Mouse (Mus musculus) heart, embryonic 11.5 days (tissue): ENCODE measurements around the gene 9330182L06Rik. TPM values are rescaled to one million over a fixed set of nuclear protein-coding genes. Genes with fewer than 3 reads are reported as not detected.

Experiments used
- ATAC-seq: fragments of 200-750 bp; cut with Nextera tagmentation; replicated peaks from 2 replicates; pipeline ENCODE4 v1.8.0; 2017; ENCODE audit warnings: moderate library complexity; ENCODE audit not compliant: insufficient number of reproducible peaks, low FRiP score, low TSS enrichment
- H3K27ac ChIP-seq: fragments of 300-500 bp; sonication (generic); 2 replicates; pipeline ENCODE4 v1.5.1; 2014; ENCODE audit warnings: mild to moderate bottlenecking, low read depth, low read length
- H3K27me3 ChIP-seq: fragments of 300-500 bp; sonication (generic); 2 replicates; pipeline ENCODE4 v1.6.1; 2014; ENCODE audit warnings: mild to moderate bottlenecking, low read length, mixed read lengths; ENCODE audit not compliant: control insufficient read depth, insufficient read depth
- H3K36me3 ChIP-seq: fragments of 300-500 bp; sonication (generic); 2 replicates; pipeline ENCODE4 v1.6.1; 2014; ENCODE audit warnings: mild to moderate bottlenecking, low read length, moderate library complexity, mixed read lengths; ENCODE audit not compliant: control insufficient read depth, insufficient read depth
- H3K4me1 ChIP-seq: fragments of 300-500 bp; sonication (generic); 2 replicates; pipeline ENCODE4 v1.6.1; 2014; ENCODE audit warnings: low read length; ENCODE audit not compliant: control insufficient read depth, insufficient read depth
- H3K4me2 ChIP-seq: fragments of 300-500 bp; sonication (generic); 2 replicates; pipeline ENCODE4 v1.6.1; 2014; ENCODE audit warnings: mild to moderate bottlenecking, moderate library complexity
- H3K4me3 ChIP-seq: fragments of 300-500 bp; sonication (generic); 2 replicates; pipeline ENCODE4 v1.5.1; 2014; ENCODE audit warnings: low read depth, low read length
- H3K9ac ChIP-seq: fragments of 300-500 bp; sonication (generic); 2 replicates; pipeline ENCODE4 v1.6.1; 2014; ENCODE audit warnings: mild to moderate bottlenecking, low read depth, low read length, moderate library complexity
- H3K9me3 ChIP-seq: fragments of 300-500 bp; sonication (generic); replicated peaks from 2 replicates; pipeline ENCODE4 v1.6.1; 2016; ENCODE audit warnings: low read length; ENCODE audit not compliant: control insufficient read depth
- WGBS: fragments of 180-500 bp; shearing (Covaris S2); extraction: QIAGEN DNeasy Blood & Tissue Kit; methylation state at CpG from one replicate; pipeline ENCODE4 v1.1.7; 2014; ENCODE audit not compliant: insufficient replicate concordance; 5-methylcytosine and 5-hydroxymethylcytosine counted together
- polyA plus RNA-seq: library from polyadenylated mRNA; unstranded; fragments of >200 nt; fragmentation: Nextera tagmentation; extraction: Ambion mirVana; gene quantifications from 2 replicates; pipeline ENCODE4 v1.2.1, GENCODE M21; 2014

Gene 9330182L06Rik
- polyA plus RNA-seq, 1 experiment from 2014 or later: 1.9 TPM

GRCm38 (mm10) chr5:9326863-9327262, 60.9 kb downstream of the 9330182L06Rik start:
- Histone ChIP-seq H3K4me2 (no peak overlapping the region), H3K9ac (no peak overlapping the region), H3K27ac (no peak overlapping the region), H3K36me3 (no peaks in the 10 kb centered on the region), H3K4me3 (no peak overlapping the region), H3K27me3 (no peaks in the 10 kb centered on the region), H3K9me3 (no peaks in the 10 kb centered on the region), H3K4me1 (no peaks in the 10 kb centered on the region)
- ATAC-seq: no peak
- WGBS: 50% methylated on average over 1 of the region's 1 CpGs

- H3K9ac ChIP-seq: no peak overlapping the region
- 84% methylated on average over 1 of the region's 1 CpGs for WGBS
- no peaks in the 10 kb centered on the region for H3K27me3 ChIP-seq
- no peaks in the 10 kb centered on the region for H3K36me3 ChIP-seq
- no peak overlapping the region for H3K27ac ChIP-seq
- H3K4me1 ChIP-seq: no peaks in the 10 kb centered on the region
- no peak overlapping the region for H3K4me3 ChIP-seq
- no peak overlapping the region for H3K4me2 ChIP-seq
- no peak for ATAC-seq
- H3K9me3 ChIP-seq: no peaks in the 10 kb centered on the region
Measured at GRCm38 (mm10) chr5:9327528-9327927, 61.6 kb downstream of the 9330182L06Rik start.

GRCm38 (mm10) chr5:9338756-9339510, 73.0 kb downstream of the 9330182L06Rik start:
- H3K27ac ChIP-seq: no peak overlapping the region
- no peaks in the 10 kb centered on the region for H3K36me3 ChIP-seq
- no peak overlapping the region for H3K9ac ChIP-seq
- H3K4me3 ChIP-seq: no peak overlapping the region
- no peak overlapping the region for H3K4me2 ChIP-seq
- H3K4me1 ChIP-seq: no peaks in the 10 kb centered on the region
- no peaks in the 10 kb centered on the region for H3K27me3 ChIP-seq
- no peak for ATAC-seq
- H3K9me3 ChIP-seq: no peaks in the 10 kb centered on the region
- 68% methylated on average over 7 of the region's 7 CpGs for WGBS

GRCm38 (mm10) chr5:9339511-9340173, 73.7 kb downstream of the 9330182L06Rik start:
- H3K4me2 ChIP-seq: no peak overlapping the region
- no peak overlapping the region for H3K4me3 ChIP-seq
- H3K4me1 ChIP-seq: no peaks in the 10 kb centered on the region
- H3K27ac ChIP-seq: no peak overlapping the region
- H3K36me3 ChIP-seq: no peaks in the 10 kb centered on the region
- no peak for ATAC-seq
- no peak overlapping the region for H3K9ac ChIP-seq
- no peaks in the 10 kb centered on the region for H3K9me3 ChIP-seq
- H3K27me3 ChIP-seq: no peaks in the 10 kb centered on the region
- 85% methylated on average over 8 of the region's 8 CpGs for WGBS

- Histone ChIP-seq H3K27ac (no peak overlapping the region), H3K9ac (no peak overlapping the region), H3K4me3 (no peak overlapping the region), H3K4me2 (no peak overlapping the region), H3K9me3 (no peaks in the 10 kb centered on the region), H3K36me3 (no peaks in the 10 kb centered on the region), H3K27me3 (no peaks in the 10 kb centered on the region), H3K4me1 (no peaks in the 10 kb centered on the region)
- no peak for ATAC-seq
- WGBS: 66% methylated on average over 5 of the region's 5 CpGs
Measured at GRCm38 (mm10) chr5:9344581-9344980, 78.7 kb downstream of the 9330182L06Rik start.

GRCm38 (mm10) chr5:9345038-9345617, 79.2 kb downstream of the 9330182L06Rik start:
- 83% methylated on average over 10 of the region's 10 CpGs for WGBS
- no peaks in the 10 kb centered on the region for H3K4me1 ChIP-seq
- no peak overlapping the region for H3K27ac ChIP-seq
- no peak overlapping the region for H3K4me2 ChIP-seq
- H3K9me3 ChIP-seq: no peaks in the 10 kb centered on the region
- H3K27me3 ChIP-seq: no peaks in the 10 kb centered on the region
- H3K9ac ChIP-seq: no peak overlapping the region
- H3K4me3 ChIP-seq: no peak overlapping the region
- H3K36me3 ChIP-seq: no peaks in the 10 kb centered on the region
- no peak for ATAC-seq

- H3K4me1 ChIP-seq: no peaks in the 10 kb centered on the region
- H3K27me3 ChIP-seq: no peaks in the 10 kb centered on the region
- no peak for ATAC-seq
- H3K9me3 ChIP-seq: no peaks in the 10 kb centered on the region
- H3K4me2 ChIP-seq: no peak overlapping the region
- H3K4me3 ChIP-seq: no peak overlapping the region
- H3K36me3 ChIP-seq: no peaks in the 10 kb centered on the region
- WGBS: 77% methylated on average over 3 of the region's 3 CpGs
- no peak overlapping the region for H3K27ac ChIP-seq
- H3K9ac ChIP-seq: no peak overlapping the region
Measured at GRCm38 (mm10) chr5:9345625-9346024, 79.7 kb downstream of the 9330182L06Rik start.

- 76% methylated on average over 4 of the region's 4 CpGs for WGBS
- no peak for ATAC-seq
- H3K27me3 ChIP-seq: no peaks in the 10 kb centered on the region
- no peak overlapping the region for H3K4me3 ChIP-seq
- no peaks in the 10 kb centered on the region for H3K9me3 ChIP-seq
- no peak overlapping the region for H3K4me2 ChIP-seq
- H3K36me3 ChIP-seq: no peaks in the 10 kb centered on the region
- no peaks in the 10 kb centered on the region for H3K4me1 ChIP-seq
- H3K27ac ChIP-seq: no peak overlapping the region
- no peak overlapping the region for H3K9ac ChIP-seq
Measured at GRCm38 (mm10) chr5:9346510-9346909, 80.6 kb downstream of the 9330182L06Rik start.
